Comparison of ENCODE assay signal across 18 mouse cellular contexts in genomic region chr16:42627675-42628074, GRCm38 (mm10).
"Had no signal": no experiment of that assay in that cellular context is flagged by ENCODE, and none has a peak within 500 bp of the region (broad histone marks: within the 10 kb centered on the region; RNA-seq: fewer than 3 reads in every experiment).

No protein-coding gene starts in this region.

- DNase-seq: liver, postnatal 0 days; lung, adult 2 months; lung, postnatal 14 days; lung, postnatal 36 days; right cerebral cortex, postnatal 14 days; thymus, adult 2 months; thymus, postnatal 25 days; thymus, postnatal 4 days had no signal

- H3K27me3 ChIP-seq: lung, embryonic 15.5 days; megakaryocyte, embryonic 14.5 days; midbrain, embryonic 13.5 days; midbrain, embryonic 15.5 days; neural tube, embryonic 12.5 days; stomach, embryonic 15.5 days had no signal

- H3K4me2 ChIP-seq: lung, embryonic 15.5 days; midbrain, embryonic 11.5 days; midbrain, embryonic 13.5 days; midbrain, embryonic 15.5 days; neural tube, embryonic 12.5 days; stomach, embryonic 15.5 days had no signal

- H3K27ac ChIP-seq: lung, embryonic 15.5 days; macrophage; midbrain, embryonic 13.5 days; midbrain, embryonic 15.5 days; neural tube, embryonic 12.5 days; stomach, embryonic 15.5 days; stomach, postnatal 0 days had no signal

- H3K4me3 ChIP-seq: lung, embryonic 15.5 days; megakaryocyte, embryonic 14.5 days; midbrain, embryonic 13.5 days; midbrain, embryonic 15.5 days; neural tube, embryonic 12.5 days; stomach, embryonic 15.5 days had no signal

- H3K4me1 ChIP-seq: lung, embryonic 15.5 days; megakaryocyte, embryonic 14.5 days; midbrain, embryonic 13.5 days; midbrain, embryonic 15.5 days; neural tube, embryonic 12.5 days; stomach, embryonic 15.5 days had no signal

- H3K36me3 ChIP-seq: lung, embryonic 15.5 days; midbrain, embryonic 13.5 days; midbrain, embryonic 15.5 days; neural tube, embryonic 12.5 days; stomach, embryonic 15.5 days had no signal

- ATAC-seq: liver, postnatal 0 days; lung, postnatal 0 days; midbrain, embryonic 13.5 days; midbrain, embryonic 15.5 days had no signal

- H3K9me3 ChIP-seq: lung, embryonic 15.5 days; megakaryocyte, embryonic 14.5 days; midbrain, embryonic 13.5 days; midbrain, embryonic 15.5 days; neural tube, embryonic 12.5 days; stomach, embryonic 15.5 days had no signal

- H3K9ac ChIP-seq: liver, postnatal 0 days; lung, embryonic 15.5 days; midbrain, embryonic 13.5 days; midbrain, embryonic 15.5 days; neural tube, embryonic 12.5 days; stomach, embryonic 15.5 days had no signal
